Mouse (Mus musculus): ENCODE results near the gene Fuk. TPM values are rescaled to one million over a fixed set of nuclear protein-coding genes. Genes with fewer than 3 reads are reported as not detected.
A peak's percentile ranks its signal among the peaks of the same experiment; 100 is the strongest.

Gene Fuk
- polyA plus RNA-seq, 1 experiment from 2014 or later = 10.6 TPM

- Histone ChIP-seq H3K36me3 (ENCODE audit: control insufficient read depth, insufficient read depth, low read length) (peaks cover 27% of the 10 kb centered on the region), H3K4me3 (ENCODE audit: low read length) (peak overlapping the region; percentile 69), H3K4me2 (ENCODE audit: low read depth, low read length) (peak overlapping the region; percentile 85), H3K27me3 (ENCODE audit: control insufficient read depth, insufficient read depth, low read depth, low read length) (no peaks in the 10 kb centered on the region), H3K27ac (ENCODE audit: low read length) (peak overlapping the region; percentile 75), H3K4me1 (replicated peaks; ENCODE audit: control insufficient read depth, insufficient read depth, low read length) (peaks cover 21% of the 10 kb centered on the region), H3K9me3 (ENCODE audit: control insufficient read depth, low read length) (no peaks in the 10 kb centered on the region), H3K9ac (ENCODE audit: low read length) (peak overlapping the region; percentile 92)
- no peak for ATAC-seq (ENCODE audit: low read depth)
- 3% methylated on average over 17 of the region's 17 CpGs for WGBS
Measured at GRCm38 (mm10) chr8:110845821-110846404, 56.4 kb downstream of the Fuk start.

GRCm38 (mm10) chr8:110844941-110845340, 57.3 kb downstream of the Fuk start:
- Histone ChIP-seq H3K4me2 (ENCODE audit: low read depth, low read length) (peak overlapping the region; percentile 85), H3K36me3 (ENCODE audit: control insufficient read depth, insufficient read depth, low read length) (peaks cover 35% of the 10 kb centered on the region), H3K9ac (ENCODE audit: low read length) (no peak overlapping the region), H3K27ac (ENCODE audit: low read length) (no peak overlapping the region), H3K9me3 (ENCODE audit: control insufficient read depth, low read length) (no peaks in the 10 kb centered on the region), H3K4me3 (ENCODE audit: low read length) (peak overlapping the region; percentile 69; the same call in 1 of the 2 replicates), H3K27me3 (ENCODE audit: control insufficient read depth, insufficient read depth, low read depth, low read length) (no peaks in the 10 kb centered on the region), H3K4me1 (replicated peaks; ENCODE audit: control insufficient read depth, insufficient read depth, low read length) (peaks cover 21% of the 10 kb centered on the region)
- ATAC-seq (ENCODE audit: low read depth) = no peak
- 62% methylated on average over 3 of the region's 3 CpGs for WGBS

- WGBS = 80% methylated on average over 5 of the region's 5 CpGs
- no peak for ATAC-seq (ENCODE audit: low read depth)
- Histone ChIP-seq H3K27ac (ENCODE audit: low read length) (no peak overlapping the region), H3K9me3 (ENCODE audit: control insufficient read depth, low read length) (no peaks in the 10 kb centered on the region), H3K9ac (ENCODE audit: low read length) (no peak overlapping the region), H3K4me3 (ENCODE audit: low read length) (no peak overlapping the region), H3K4me1 (replicated peaks; ENCODE audit: control insufficient read depth, insufficient read depth, low read length) (peaks cover 20% of the 10 kb centered on the region), H3K27me3 (ENCODE audit: control insufficient read depth, insufficient read depth, low read depth, low read length) (no peaks in the 10 kb centered on the region), H3K36me3 (ENCODE audit: control insufficient read depth, insufficient read depth, low read length) (peaks cover 44% of the 10 kb centered on the region), H3K4me2 (ENCODE audit: low read depth, low read length) (no peak overlapping the region)
Measured at GRCm38 (mm10) chr8:110843207-110843606, 59.1 kb downstream of the Fuk start.

- H3K4me3 ChIP-seq (ENCODE audit: low read length) = no peak overlapping the region
- H3K27me3 ChIP-seq (ENCODE audit: control insufficient read depth, insufficient read depth, low read depth, low read length) = no peaks in the 10 kb centered on the region
- 77% methylated on average over 3 of the region's 3 CpGs for WGBS
- H3K4me1 ChIP-seq (replicated peaks; ENCODE audit: control insufficient read depth, insufficient read depth, low read length) = peaks cover 13% of the 10 kb centered on the region
- H3K4me2 ChIP-seq (ENCODE audit: low read depth, low read length) = no peak overlapping the region
- ATAC-seq (ENCODE audit: low read depth) = no peak
- no peak overlapping the region for H3K9ac ChIP-seq (ENCODE audit: low read length)
- peaks cover 53% of the 10 kb centered on the region for H3K36me3 ChIP-seq (ENCODE audit: control insufficient read depth, insufficient read depth, low read length)
- no peak overlapping the region for H3K27ac ChIP-seq (ENCODE audit: low read length)
- no peaks in the 10 kb centered on the region for H3K9me3 ChIP-seq (ENCODE audit: control insufficient read depth, low read length)
Measured at GRCm38 (mm10) chr8:110842012-110842574, 60.2 kb downstream of the Fuk start.

Other genes starting within 250 kb of the Fuk start
- 13.2 and 15.5 TPM in 2 replicates for gene Mtss1l, start 181.0 kb downstream of the Fuk start, polyA plus RNA-seq (2015; fragmentation: Nextera tagmentation; extraction: Ambion mirVana)
- 4.9 and 6.5 TPM in 2 replicates for gene Il34, start 96.6 kb downstream of the Fuk start, polyA plus RNA-seq (2015; fragmentation: Nextera tagmentation; extraction: Ambion mirVana)
- gene Cog4, start 55.9 kb downstream of the Fuk start, polyA plus RNA-seq (2015; fragmentation: Nextera tagmentation; extraction: Ambion mirVana) = 73.9 and 74.9 TPM in 2 replicates
- 132 and 140 TPM in 2 replicates for gene Sf3b3, start 55.7 kb downstream of the Fuk start, polyA plus RNA-seq (2015; fragmentation: Nextera tagmentation; extraction: Ambion mirVana)
- 17.6 and 19.5 TPM in 2 replicates for gene St3gal2, start 17.4 kb upstream of the Fuk start, polyA plus RNA-seq (2015; fragmentation: Nextera tagmentation; extraction: Ambion mirVana)
- 12.9 and 13.5 TPM in 2 replicates for gene Ddx19a, start 95.3 kb upstream of the Fuk start, polyA plus RNA-seq (2015; fragmentation: Nextera tagmentation; extraction: Ambion mirVana)
- 6.0 and 7.2 TPM in 2 replicates for gene Ddx19b, start 129.3 kb upstream of the Fuk start, polyA plus RNA-seq (2015; fragmentation: Nextera tagmentation; extraction: Ambion mirVana)
- gene Aars, start 130.7 kb upstream of the Fuk start, polyA plus RNA-seq (2015; fragmentation: Nextera tagmentation; extraction: Ambion mirVana) = 47.2 and 50.9 TPM in 2 replicates
- 2.1 and 5.4 TPM in 2 replicates for gene Exosc6, start 153.9 kb upstream of the Fuk start, polyA plus RNA-seq (2015; fragmentation: Nextera tagmentation; extraction: Ambion mirVana)
- not detected in 2 replicates for gene Clec18a, start 189.9 kb upstream of the Fuk start, polyA plus RNA-seq (2015; fragmentation: Nextera tagmentation; extraction: Ambion mirVana)
- gene Pdpr, start 192.1 kb upstream of the Fuk start, polyA plus RNA-seq (2015; fragmentation: Nextera tagmentation; extraction: Ambion mirVana) = 9.2 and 9.6 TPM in 2 replicates

All from lung, embryonic 16.5 days (tissue).